Mouse (Mus musculus) heart, adult 11 months (tissue): ENCODE data around the gene Mfsd2a.
"Not testable (repeated sequence)": the region's sequence is repeated elsewhere in the genome, so short reads cannot be mapped to it uniquely, and the experiment has no call there.

Source experiments
- DNase-seq: peaks from one replicate; pipeline ENCODE4 v3.0.0; 2022

Mfsd2a gene

DNA sequence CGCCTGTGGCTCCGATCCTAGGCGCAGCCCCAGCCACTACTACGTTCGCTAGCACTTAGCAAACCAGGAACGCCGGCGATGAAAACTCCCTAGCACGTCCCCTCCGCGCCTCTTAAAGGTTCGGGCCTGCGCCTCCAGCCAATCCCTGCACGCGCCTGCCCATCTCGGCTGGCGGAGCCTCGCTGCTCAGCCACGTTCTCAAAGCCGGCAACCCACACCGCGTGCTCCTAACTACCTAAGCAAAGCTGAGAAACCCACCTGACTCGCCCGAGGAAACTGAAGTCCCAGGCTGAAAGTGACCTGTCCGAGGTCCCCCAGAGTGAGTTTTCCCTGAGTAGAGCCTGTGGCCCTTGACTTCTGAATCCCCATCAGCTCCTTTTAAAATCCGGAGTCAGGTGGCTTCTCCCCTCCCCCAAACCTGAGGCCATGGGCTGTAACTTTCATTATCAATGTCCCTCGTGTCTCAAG, at the start of gene Mfsd2a:
Mfsd2a (minus strand) TSS at position 89 of the 468 bp plus-strand sequence.
- DNase-seq = peak; percentile 93

- no peak for DNase-seq
Measured at GRCm38 (mm10) chr4:123005054-123005966, 44.3 kb upstream of the Mfsd2a start.

DNA sequence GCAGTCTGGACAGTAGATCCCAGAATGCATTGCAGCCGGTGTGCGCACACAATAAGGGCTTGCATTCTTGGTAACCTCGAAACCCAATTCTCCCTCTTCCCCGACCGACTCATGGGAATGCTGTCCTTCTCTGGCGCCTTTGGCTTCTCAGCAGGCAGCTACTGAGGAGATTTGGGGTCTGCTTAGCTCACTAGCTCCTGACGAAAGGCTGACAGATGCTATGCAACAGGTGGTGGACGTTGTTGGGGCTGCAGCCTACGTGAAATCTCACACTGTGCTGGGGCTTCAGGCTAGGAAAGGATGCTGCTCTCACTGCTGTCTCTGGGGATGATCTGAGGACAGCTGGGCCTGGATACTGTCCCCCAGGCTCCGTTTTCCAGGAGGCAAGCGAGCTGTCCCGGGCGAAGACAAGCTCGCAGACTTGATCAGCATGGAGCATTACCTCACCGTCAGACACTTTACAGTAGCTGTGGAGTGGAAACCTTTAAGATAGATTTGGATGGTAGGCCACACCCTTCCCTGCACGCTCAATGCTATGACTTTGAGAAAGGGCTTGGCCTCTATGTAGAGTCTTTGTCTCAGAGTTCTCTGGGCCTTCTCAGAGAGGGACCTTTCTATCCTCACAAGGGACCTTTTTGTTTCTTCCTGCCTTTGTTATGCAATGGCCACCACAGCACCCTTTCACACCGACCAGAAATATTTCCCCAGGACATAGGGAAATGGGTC, 39.8 kb upstream of the Mfsd2a start:
- DNase-seq = no peak

- no peak for DNase-seq
Measured at GRCm38 (mm10) chr4:123000130-123000529, 39.1 kb upstream of the Mfsd2a start.

DNA sequence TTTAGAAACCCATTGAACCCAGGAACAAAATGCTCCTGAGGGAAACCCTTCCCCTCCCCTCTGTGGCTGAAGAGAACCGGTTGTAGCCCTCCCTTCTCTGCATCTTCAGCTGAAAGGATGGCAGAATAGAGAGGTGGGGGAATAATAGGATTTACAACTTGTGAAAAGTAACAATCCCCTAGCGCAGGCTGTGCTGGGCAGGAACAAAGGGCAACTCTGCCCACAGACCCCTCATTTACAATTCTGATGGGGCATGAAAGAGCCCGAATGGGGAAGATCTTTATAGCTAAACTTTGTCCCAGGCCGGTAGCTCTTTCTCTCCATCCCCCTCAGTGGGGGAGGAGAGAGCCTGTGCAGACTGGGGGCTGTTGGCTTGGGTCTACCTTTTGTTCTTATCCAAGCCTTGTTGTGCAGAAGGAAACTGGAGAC, 38.3 kb upstream of the Mfsd2a start:
- DNase-seq = no peak

GRCm38 (mm10) chr4:122998537-122999262, 37.7 kb upstream of the Mfsd2a start:
- no peak for DNase-seq

DNA sequence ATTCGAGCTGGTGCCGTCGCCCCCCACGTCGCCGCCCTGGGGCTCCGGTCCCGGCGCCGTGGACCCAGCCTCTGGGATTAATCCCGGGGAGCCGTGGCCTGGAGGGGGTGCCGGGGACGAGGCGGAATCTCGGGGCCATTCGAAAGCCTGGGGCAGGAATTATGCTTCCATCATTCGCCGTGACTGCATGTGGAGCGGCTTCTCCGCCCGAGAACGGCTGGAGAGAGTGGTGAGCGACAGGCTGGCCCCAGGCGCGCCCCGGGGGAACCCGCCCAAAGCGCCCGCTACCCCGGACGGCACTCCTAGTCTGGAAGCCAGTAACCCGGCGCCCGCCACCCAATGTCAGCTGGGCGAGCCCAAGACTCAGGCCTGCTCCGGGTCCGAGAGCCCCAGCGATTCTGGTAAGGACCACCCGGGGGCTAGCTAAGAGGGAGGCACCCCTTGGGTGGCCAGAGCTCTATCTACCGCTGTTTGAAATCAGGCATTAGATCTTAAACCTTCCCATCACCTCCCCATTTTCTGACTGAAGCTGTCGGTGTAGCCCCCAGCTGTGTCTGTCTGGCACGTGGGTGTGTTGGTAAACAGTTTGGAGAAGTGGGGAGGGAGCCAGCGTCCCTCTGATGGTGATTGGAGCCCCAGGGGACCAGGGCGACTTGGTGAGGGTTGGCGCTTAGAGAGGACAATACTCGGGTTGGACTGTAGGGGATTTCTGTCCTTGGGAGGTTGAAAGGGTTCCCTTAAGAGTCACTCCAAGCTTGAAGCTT, 35.8 kb upstream of the Mfsd2a start:
- DNase-seq = no peak

- DNase-seq = no peak
Measured at GRCm38 (mm10) chr4:122996221-122996617, 35.2 kb upstream of the Mfsd2a start.

GRCm38 (mm10) chr4:122995404-122996220, 34.6 kb upstream of the Mfsd2a start, which contains the start of gene Mycl:
TSS of gene Mycl (plus strand) at chr4:122995652.
- DNase-seq = peak; percentile 95

DNA sequence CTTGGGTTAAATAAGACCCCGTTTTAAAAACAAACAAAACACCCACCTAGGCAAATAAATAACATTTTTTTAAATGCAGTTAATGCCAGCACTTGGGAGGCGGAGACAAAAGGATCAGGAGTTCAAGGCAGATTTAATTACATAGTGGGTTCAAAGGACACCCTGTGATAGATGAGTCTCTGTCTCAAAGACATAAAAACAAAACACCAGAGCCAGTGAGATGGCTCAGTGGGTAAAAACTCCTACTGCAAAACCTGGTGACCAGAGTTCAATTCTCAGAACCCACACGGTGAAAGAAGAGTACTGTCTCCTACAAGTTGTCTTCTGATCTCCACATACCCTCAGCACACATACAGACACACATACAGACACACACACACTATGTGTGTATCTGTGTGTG, 31.3 kb upstream of the Mfsd2a start:
- DNase-seq = no peak

GRCm38 (mm10) chr4:122991177-122991576, 30.2 kb upstream of the Mfsd2a start:
- no peak for DNase-seq

DNA sequence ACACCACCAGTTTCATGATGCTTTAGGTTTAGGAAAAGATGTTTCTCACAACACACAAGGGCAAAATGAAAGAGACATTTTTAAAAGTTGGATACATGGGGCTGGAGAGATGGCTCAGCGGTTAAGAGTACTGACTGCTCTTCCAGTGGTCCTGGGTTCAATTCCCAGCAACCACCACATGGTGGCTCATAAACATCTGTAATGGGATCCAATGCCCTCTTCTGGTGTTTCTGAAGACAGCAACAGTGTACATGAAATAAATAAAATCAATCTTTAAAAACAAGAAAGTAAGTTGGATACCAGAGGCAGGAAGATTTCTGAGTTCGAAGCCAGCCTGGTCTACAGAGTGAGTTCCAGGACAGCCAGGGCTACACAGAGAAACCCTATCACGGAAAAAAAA, 27.0 kb upstream of the Mfsd2a start:
- not testable (repeated sequence) for DNase-seq

- no peak for DNase-seq
Measured at GRCm38 (mm10) chr4:122987421-122987820, 26.4 kb upstream of the Mfsd2a start.

- DNase-seq = peak; percentile 92
Measured at GRCm38 (mm10) chr4:122985110-122985509, 24.1 kb upstream of the Mfsd2a start.

DNA sequence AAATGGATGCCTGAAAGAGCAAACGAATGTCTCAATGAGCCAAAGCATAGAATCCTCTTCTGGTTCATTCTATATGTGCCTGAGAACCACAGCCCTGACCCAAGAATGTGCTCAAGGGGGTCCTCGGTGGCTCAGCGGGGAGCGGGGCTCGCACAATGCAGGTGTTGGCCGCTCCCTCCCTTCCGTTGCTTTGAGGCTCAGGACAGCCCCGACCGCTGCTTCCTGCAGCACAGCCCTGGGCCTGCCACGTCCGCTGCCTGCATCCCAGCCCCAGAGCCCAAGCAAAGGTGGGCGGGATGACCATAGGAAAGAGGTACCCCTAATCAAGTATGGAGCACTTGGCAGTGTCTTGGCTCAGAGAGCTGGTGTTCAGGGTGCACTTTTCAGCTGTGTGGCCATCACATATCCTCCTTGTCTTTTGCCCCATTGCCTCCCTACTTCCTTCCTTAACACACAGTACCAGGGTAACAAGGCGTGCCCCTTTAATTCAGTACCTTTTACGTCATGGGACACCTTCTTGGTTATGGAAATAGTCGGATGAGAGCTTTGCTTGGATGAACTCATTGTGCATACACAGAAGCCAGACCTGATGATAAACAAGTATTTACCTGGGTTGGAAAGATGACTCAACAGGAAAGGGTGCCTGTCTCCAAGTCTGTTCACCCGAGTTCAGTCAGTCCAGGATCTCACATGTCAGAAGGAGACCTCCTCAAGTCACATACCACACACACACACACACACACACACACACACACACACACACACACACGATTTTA, 22.7 kb upstream of the Mfsd2a start:
- DNase-seq = no peak

- DNase-seq = no peak
Measured at GRCm38 (mm10) chr4:122982537-122982936, 21.5 kb upstream of the Mfsd2a start.

DNA sequence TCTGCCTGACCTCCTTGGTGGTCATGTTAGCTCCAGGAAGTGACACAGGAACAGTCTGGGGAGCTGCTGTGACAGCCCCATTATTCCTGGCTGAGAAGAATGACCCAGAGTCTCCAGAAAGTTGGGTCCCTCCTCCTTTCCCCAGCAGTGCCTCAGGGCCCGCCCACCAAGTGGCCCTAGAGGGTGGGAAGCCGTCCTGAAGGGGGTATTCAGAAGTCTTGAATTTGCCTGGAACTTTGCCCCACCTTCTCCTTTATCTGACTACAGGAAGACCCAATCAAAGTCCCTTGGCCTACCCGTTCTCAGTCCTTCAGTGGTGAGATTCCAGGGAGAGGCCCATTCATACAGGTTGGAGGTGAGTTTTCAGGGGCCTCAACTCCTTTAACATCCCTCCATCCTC, 20.9 kb upstream of the Mfsd2a start:
- no peak for DNase-seq

- DNase-seq = no peak
Measured at GRCm38 (mm10) chr4:122981238-122981637, 20.2 kb upstream of the Mfsd2a start.

GRCm38 (mm10) chr4:122980684-122981083, 19.7 kb upstream of the Mfsd2a start:
- no peak for DNase-seq

- no peak for DNase-seq
Measured at GRCm38 (mm10) chr4:122979826-122980225, 18.8 kb upstream of the Mfsd2a start.

- DNase-seq = no peak
Measured at GRCm38 (mm10) chr4:122978850-122979249, 17.9 kb upstream of the Mfsd2a start.
